Mouse (Mus musculus): ENCODE measurements around the gene 6430531B16Rik.

DNA sequence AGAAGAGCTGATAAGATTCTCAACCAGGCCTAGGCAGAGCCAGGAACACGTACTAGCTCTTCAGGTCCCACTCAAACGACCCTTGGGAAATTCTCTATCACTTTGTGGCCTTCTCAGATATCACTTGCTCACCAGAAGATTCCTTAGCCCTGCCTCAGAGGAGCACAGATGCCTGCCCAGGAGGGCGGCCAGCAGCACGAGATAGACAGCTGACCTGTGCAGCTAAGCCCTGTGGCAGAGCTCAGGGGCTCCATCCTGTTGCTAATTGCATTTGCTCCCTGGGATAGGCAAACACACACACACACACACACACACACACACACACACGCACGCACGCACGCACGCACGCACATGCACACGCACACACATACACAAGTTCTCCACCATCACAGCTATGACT lies 3.5 kb upstream of the 6430531B16Rik start:
- no peak for TF ChIP-seq CTCF (IDR thresholded peaks at IDR 0.05)
- TF ChIP-seq POLR2A (IDR thresholded peaks at IDR 0.05; ENCODE audit: insufficient read depth, low read depth, low read length), result no peak
- no peak for TF ChIP-seq EP300 (IDR thresholded peaks at IDR 0.05; ENCODE audit: insufficient read depth, low read depth, low read length)
